Mouse (Mus musculus) telencephalon, adult 2 months (tissue): ENCODE data around the gene Cmtm2a.
"Not testable (repeated sequence)": the region's sequence is repeated elsewhere in the genome, so short reads cannot be mapped to it uniquely, and the experiment has no call there.

ENCODE experiments used
- DNase-seq: peaks from one replicate; pipeline ENCODE4 v3.0.0-alpha.2; 2011; ENCODE audit warnings: low read depth, low spot score

Cmtm2a gene

DNA sequence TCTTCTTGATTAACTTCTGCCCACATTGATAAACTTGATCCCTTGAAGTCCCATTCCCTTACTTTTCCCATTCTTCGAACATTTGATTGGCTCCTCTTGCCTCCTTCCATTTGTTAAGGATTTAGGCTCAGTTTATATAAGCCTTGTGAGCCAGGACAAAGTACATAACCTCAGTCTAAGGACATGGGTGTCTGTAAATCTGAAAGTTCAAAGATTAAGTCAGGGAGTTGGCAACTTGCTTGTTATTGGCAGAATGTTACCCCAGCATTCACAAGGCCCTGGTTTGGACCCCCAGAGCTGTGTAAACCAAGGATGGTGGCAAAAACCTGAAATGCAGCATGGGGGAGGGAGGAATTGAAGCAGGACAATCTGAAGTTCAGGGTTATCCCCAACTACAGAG is 1.4 kb upstream of the Cmtm2a start:
- DNase-seq: no peak

DNA sequence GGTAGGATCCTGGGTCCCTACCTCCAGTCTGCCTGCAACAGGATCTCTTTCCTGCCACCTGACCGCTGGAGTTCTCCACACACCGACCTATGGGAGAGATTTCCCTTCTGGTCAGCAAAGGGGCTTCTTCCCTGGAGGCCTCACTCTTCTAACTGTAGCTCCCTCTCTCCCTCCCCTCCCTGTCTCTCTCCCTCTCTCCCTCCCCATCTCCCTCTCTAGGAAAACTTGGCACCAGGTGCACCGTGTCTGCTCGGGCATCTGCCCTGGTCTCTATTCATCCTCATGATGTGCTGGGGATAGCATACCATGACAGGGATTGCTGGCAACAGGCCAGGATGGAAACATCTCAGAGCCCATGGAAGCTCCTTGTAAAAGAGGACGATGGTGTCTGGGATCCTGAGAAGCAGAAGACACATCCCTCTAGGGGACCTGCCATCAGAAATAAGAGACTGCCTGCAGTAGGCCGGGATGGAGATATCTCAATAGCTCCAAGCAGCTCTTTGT is 24.0 kb downstream of the Cmtm2a start:
- DNase-seq: no peak

DNA sequence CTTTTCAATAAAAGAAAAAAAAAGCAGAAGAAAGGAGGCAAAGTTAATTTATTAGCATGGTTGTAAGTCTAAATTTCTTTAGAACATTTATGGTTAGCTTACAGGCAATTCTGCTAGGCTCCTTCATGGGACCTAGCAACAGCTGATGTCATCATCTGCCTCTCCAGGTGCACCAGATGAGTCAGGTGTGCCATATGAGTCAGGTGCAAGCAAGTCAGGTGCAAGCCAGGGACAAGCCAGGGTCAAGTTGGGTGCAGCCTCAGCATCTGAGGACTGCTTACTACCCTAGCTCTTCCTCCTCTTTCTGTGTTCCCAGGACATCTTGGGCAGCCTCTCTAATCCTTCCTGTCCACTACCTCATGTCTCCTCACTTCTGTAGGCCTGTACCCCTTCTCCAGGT is 24.6 kb downstream of the Cmtm2a start:
- no peak for DNase-seq

DNA sequence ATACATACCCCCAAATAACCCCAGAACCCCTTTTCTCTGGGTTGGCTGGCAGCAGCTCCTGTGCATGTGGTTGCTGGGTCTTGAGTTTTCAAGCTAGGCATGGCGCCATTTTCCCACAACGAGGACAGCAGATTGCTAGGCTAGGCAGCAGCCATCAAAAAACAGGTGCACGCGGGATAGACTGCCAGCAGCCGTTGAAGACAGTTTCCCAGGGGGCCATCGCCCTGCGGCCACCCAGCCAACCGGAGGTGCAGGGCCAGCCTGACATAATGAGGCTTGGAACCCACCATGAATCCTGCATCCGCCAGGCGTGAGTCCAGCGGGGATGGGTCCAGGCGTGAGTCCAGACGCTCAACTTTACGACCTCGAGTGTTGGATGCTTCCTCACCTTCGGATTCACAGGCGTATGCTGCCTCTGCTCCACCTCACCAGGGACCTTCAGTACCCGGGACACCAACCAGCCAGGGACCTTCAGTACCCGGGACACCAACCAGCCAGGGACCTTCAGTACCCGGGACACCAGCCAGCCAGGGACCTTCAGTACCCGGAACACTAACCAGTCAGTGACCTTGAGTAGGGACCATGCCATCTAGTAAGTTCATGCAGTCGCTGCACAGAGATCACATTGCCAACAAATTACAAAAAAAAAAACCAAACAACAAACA is 28.6 kb downstream of the Cmtm2a start:
- DNase-seq: not testable (repeated sequence)

DNA sequence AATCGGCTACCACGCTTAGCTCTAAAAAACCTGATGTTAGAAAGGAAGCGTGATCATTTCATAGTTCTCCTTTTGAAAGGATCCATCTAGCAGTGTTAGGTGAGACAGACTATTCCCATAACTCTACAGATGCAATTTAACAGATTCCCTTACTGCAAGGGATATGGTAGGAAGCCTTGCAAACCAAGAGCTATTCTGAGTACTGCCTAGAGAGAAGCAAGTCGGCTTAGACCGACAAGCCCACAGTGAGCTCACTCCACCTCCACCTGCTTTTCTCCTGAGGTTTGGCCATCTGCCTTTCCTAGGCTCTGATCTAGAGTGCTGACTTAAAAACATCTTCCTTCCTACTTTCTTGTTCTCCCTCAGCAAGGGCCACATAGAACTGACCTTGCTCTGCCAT is 31.2 kb downstream of the Cmtm2a start:
- DNase-seq: not testable (repeated sequence)

DNA sequence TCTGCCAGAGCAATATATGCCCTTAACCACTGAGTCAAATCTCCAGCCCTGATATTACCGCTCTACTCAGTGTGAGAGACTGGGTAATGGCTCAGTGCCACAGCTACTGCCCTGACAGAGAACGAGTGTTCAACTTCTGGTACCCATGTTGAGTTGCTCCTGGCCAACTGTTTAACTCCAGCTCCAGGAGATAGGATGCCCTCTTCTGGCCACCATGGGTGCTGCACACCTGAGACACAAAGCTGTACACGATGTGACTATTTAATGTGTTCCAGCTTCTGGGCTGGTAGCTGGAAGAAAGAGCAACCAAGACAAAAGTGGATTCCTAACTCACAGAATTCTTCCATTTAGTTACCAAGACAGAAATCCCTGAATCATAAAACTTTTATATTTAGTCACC is 40.0 kb downstream of the Cmtm2a start:
- no peak for DNase-seq

DNA sequence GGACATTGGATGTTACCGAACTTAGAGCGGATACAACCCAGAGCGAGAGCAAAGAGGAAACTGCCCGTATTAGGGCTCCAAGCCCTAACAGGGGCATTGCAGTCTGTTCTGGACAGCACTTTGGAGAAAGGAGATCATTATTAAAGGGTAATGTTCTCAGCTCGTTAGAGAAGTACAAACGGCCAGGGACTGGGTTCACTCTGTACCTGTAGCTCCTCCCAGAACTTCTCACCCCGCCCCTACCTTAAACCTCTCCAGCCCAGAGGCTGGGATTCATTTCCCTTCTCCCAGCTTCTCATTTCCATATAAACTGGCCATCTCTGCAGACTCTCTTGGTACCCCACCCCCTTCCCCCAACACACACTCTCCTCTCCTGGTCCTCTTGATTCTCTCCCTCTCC is 41.5 kb downstream of the Cmtm2a start:
- no peak for DNase-seq

DNA sequence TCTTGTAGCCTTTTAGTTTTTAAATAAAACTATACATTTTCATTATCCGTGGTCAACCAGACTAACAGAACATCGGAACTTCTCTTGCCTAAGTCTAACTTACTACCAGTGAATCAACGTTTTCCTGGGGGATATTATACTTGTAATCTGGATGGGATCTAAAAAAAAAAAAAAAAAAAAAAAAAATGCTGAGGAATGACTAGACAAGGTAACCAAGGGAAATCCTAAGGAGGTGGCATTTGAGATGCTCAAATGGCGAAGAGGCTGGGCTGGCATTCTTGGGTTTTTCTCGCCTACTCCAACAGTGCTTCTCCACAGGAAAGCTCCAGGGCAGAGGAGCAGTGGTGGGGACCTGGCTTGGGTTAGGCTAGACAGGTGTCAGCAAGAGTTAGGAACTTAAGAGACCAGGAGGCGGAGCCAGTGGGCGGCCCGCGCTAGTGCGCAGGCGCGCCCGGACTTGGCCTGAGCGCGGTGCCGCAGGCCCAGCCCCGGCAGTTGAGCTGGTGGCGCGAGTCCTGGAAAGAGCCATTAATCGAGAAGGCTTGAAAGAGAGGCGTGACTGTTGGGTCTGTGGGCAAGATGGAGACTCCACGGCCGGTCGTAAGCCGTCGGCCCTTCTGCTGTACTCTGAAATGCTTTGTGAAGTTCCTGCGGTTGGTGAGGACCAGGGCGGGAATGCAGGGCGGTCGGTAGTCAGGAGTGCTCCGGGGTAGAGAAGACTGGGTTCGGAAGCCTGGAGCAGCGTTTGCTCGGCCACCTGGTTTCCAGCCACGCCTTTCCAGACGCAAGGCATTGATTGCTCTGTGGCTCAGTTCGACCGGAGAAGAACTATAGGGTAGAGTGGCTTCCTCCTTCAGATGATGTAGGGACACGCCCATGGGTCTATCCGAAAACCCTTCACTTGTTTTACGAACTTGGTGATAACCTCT is 42.3 kb downstream of the Cmtm2a start, which contains the start of gene Cklf:
Gene Cklf, plus strand, starts transcription at position 423 of the 929 bp plus-strand sequence.
- peak; percentile 75 for DNase-seq

DNA sequence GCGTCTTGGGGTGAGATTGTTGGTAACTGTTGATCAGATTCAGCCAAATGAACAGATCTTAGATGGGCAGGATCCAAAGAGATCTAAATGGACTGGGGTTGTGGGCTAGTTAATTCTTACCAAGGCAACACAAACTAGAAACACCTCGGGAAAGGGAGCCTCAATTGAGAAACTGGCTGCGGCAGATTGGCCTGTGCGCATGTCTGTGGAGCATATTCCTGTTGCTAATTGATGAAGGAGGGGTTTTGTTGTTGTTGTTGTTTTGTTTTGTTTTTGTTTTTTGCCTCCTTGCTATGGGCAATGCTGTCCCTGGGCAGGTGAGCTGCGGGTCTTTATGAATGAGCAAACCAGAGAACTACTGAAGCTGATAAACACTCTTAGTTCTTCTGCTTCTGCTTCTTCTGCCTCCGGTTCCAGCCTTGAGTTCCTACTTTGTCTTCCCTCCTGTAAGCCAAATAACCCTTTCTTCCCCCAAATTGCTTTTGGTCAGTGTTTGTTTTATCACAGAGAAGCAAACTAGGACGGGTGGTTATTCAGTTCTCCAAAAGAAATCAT is 43.5 kb downstream of the Cmtm2a start:
- DNase-seq: no peak

DNA sequence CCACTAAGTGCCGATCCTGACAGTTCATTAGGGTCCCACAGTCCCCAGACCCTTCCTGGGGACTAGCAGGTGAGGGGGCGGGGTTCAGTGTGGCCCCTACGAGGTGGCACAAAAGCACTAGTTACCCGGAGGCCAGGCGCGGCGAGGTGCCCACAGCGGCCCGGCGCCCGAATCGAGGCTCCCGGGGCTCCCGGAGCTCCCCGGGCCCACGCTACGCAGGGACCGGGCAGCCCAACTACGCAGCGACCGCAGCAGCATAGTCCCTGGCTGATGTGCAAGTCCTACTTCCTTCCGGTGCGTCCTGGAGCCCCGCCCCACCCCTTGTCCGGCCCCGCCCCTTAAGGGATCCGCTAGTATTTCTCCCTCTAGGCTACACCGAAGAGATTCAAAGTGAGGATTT is 44.7 kb downstream of the Cmtm2a start, which contains the start of gene Tk2:
Gene Tk2, minus strand, starts transcription at position 283 of the 400 bp plus-strand sequence.
- DNase-seq: peak; percentile 67

DNA sequence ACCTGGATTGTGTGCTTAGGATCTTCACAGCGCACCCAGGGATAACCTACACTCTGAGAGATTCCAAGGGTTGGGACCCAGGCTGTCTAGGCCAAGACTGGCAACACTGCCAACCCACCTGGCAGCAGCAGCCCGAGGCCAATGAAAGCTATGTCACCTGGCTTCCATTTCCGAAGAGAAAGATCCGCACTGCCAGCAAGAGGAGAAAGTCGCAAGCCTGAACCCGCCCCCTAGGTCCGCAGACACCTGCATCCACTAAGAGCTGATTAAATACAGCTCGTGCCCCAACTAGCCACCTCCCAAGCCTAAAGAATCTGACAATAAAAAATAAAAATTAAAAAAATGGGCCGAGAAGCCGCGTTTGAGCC is 45.1 kb downstream of the Cmtm2a start:
- no peak for DNase-seq

DNA sequence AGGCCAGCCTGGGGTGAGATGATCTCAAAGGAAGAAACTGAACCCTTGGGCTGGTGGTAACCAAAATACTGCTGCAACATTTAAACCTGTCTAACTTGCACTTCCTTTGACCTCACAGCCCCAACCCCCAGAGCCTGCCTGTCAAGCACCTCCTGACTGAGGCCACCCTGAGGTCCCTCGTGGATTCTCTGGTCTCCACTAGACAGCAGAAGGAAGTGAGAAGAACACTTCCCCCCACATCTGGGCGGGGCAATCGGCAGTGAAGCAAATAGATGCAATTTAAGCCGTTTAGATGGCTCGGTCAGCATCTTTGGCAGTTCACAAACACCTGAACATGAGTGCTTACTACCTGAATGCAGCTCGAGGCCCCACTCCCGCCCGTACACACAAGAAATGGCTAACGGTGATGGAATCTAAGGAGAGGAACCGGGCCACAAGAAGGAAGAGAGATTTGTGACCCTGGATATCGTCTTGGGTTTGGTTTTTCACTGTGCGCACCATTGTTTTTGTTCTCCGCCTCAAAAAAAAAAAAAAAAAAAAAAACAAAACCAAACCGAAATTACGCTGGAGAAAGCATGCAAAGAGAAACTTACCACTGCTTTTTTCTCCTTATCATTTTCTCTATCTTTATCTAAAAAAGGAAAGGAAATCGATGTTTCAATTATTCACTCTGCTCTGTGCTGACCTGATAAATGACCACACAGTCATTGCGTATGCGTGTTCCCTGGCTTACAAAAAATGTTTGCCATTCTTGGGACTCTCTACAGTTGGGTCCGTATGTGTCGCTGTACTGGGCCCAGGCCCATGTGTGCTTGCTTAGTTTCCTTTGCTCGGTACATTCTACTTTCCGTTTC is 45.7 kb downstream of the Cmtm2a start:
- no peak for DNase-seq

DNA sequence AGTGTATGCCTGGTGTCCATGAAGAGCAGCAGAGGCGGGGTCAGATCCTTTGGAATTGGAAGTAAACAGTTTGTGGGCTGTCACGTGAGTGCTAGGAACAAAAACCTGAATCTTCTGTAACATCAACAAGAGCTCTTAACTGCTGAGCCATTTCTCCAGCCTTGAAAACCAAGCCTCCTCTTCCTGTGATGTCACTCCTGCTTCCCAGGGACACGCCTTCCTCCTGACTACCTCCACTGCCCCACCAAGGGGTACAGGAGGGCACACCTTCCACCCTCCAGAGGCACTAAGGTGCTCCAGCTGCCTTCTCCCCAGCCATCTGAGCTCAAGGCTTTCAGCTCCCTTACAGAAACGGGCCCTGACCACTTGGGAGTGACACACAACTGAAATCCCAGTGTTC is 46.4 kb downstream of the Cmtm2a start:
- no peak for DNase-seq

DNA sequence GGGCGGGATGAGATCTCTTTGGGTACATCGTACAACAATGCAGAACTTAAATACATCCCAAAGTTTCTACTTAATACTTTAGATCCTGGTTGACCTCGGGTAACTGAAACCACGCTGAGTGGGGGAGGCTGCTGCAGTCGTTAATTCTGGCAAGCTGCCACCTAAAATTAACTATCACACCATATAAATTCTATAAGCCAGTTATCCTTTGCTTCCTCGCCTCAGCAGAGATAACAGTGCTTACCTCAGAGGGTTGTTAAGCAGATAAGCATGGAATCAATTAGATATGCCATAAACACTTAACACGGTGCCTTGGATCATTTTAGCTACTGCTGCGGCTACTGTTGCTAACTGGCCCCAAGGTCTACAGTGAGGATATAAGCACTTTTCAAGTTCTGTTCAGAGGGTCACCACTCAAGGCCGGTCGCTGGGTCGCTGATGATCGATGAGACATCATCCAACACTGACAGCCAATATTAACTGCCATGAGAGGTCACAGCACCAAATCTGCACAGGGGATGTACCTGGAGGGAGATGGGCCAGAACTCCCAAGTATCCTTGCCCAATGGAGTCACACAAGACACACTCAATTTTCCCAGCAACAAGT is 50.8 kb downstream of the Cmtm2a start:
- no peak for DNase-seq

DNA sequence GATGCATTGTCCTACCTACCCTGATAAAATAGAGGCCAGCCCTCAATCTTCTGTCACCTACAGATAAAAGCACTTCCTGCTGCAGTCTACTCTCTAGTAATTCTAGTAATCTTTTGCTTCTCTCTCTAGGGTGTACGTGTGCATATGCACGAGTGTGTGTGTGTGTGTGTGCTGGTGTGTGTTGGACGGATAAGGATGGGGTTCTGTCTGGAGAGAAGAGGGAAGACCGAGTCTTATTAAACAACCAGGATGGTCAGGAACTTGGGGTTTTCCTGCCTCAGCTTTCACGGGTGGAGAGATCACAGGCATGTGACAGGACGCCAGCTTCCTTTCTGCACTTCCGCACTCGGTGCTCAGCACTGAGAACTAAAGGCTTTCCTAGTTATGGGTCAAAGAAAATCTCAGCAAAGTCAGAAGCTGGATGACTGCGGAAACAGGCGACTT is 53.5 kb downstream of the Cmtm2a start:
- DNase-seq: no peak

DNA sequence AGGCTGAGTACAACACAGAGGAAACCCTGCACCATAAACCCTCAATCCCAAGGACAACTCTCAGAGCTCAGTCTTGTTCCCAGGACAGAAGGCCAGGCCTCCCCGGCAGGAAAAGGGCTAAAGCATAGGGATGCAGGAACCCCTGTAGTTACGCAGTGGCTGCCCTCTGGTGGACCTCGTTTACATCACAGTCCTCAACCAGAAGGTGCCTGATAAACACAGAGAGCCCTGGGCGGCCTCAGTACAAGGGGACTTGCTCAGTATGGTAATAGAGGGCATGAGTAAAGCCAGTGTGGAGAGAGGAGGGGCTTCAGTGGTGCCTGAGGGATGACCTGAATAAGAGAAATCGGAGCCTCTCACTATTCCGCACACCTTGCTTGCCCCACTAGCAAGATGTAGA is 58.4 kb downstream of the Cmtm2a start:
- no peak for DNase-seq

DNA sequence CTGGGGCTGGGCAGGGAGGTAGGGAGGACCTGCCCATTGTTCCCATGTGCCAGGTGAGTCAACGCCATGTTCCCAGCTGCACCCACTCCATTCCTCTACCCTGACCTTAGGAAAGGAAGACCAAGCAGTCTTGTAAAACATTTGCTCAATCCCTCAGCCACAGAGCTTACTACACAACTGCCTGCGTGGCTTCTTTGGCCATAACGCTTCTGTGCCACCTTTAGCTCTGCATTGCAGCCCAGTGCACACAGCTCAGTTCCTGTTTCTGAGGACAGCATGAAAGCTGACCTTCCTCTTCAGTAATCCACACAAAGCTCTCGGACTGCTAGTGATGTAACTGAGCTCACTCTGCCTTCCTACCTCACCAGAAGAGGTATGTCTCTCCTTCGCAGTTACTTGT is 60.1 kb downstream of the Cmtm2a start:
- DNase-seq: no peak

DNA sequence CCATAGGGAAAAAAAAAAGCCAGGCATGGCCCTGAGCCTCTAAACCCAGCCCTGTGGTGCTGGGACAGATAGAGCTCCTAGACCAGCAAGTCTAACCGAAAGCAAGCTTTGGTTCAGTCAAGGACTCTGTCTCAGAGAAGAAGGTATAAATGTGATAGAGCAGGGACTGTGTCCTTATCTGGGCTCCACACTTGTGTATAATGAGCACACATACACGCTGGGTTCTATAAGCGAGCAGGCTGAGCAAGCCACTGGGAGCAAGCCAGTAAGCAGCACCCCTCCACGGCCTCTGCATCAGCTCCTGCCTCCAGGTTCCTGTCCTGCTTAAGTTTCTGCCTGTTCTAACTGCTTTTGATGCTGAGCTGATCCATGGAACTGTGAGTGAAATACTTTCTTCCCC is 60.9 kb downstream of the Cmtm2a start:
- DNase-seq: no peak
